Mouse (Mus musculus): ENCODE data around the gene Slc22a12. TPM values are rescaled to one million over a fixed set of nuclear protein-coding genes. Genes with fewer than 3 reads are reported as not detected.

Gene Slc22a12
- polyA plus RNA-seq, 1 experiment, result 1.0 TPM

- no peak for DNase-seq (ENCODE audit: low read depth in 1 of 2, low spot score in 2 of 2)
- H3K27me3 ChIP-seq (ENCODE audit: control insufficient read depth, insufficient read depth, low read length), result no peaks in the 10 kb centered on the region
- TF ChIP-seq POLR2A (IDR thresholded peaks at IDR 0.05; ENCODE audit: low read depth, low read length), result no peak
- TF ChIP-seq CTCF (IDR thresholded peaks at IDR 0.05; ENCODE audit: extremely low read depth, insufficient read depth, insufficient read length, insufficient replicate concordance), result no peak
- 85% methylated on average over 3 of the region's 3 CpGs for WGBS
- H3K4me1 ChIP-seq (ENCODE audit: control insufficient read depth, insufficient read depth, insufficient read length), result no peaks in the 10 kb centered on the region
- no peak overlapping the region for H3K27ac ChIP-seq (ENCODE audit: insufficient read depth, low read length)
- no peaks in the 10 kb centered on the region for H3K36me3 ChIP-seq (ENCODE audit: control insufficient read depth, insufficient read depth, low read length)
- H3K4me3 ChIP-seq (ENCODE audit: extremely low read depth, insufficient read depth, insufficient read length), result no peak overlapping the region
These were observed 21.2 kb downstream of the Slc22a12 start for GRCm38 (mm10) chr19:6521630-6522029.

GRCm38 (mm10) chr19:6519483-6519882 lies 23.3 kb downstream of the Slc22a12 start:
- Histone ChIP-seq H3K4me3 (ENCODE audit: extremely low read depth, insufficient read depth, insufficient read length) (no peak overlapping the region), H3K36me3 (ENCODE audit: control insufficient read depth, insufficient read depth, low read length) (no peaks in the 10 kb centered on the region), H3K27ac (ENCODE audit: insufficient read depth, low read length) (no peak overlapping the region), H3K4me1 (ENCODE audit: control insufficient read depth, insufficient read depth, insufficient read length) (no peaks in the 10 kb centered on the region), H3K27me3 (ENCODE audit: control insufficient read depth, insufficient read depth, low read length) (no peaks in the 10 kb centered on the region)
- 75% methylated on average over 2 of the region's 2 CpGs for WGBS
- TF ChIP-seq CTCF (IDR thresholded peaks at IDR 0.05; ENCODE audit: extremely low read depth, insufficient read depth, insufficient read length, insufficient replicate concordance) (no peak), POLR2A (IDR thresholded peaks at IDR 0.05; ENCODE audit: low read depth, low read length) (no peak)
- DNase-seq (ENCODE audit: low read depth in 1 of 2, low spot score in 2 of 2), result no peak

- WGBS, result 83% methylated on average over 5 of the region's 5 CpGs
- no peak overlapping the region for H3K4me3 ChIP-seq (ENCODE audit: extremely low read depth, insufficient read depth, insufficient read length)
These were observed 24.2 kb downstream of the Slc22a12 start for GRCm38 (mm10) chr19:6518601-6519000.

GRCm38 (mm10) chr19:6516153-6516552 lies 26.7 kb downstream of the Slc22a12 start:
- Histone ChIP-seq H3K27me3 (ENCODE audit: control insufficient read depth, insufficient read depth, low read length) (no peaks in the 10 kb centered on the region), H3K36me3 (ENCODE audit: control insufficient read depth, insufficient read depth, low read length) (no peaks in the 10 kb centered on the region), H3K27ac (ENCODE audit: insufficient read depth, low read length) (no peak overlapping the region), H3K4me3 (ENCODE audit: extremely low read depth, insufficient read depth, insufficient read length) (no peak overlapping the region), H3K4me1 (ENCODE audit: control insufficient read depth, insufficient read depth, insufficient read length) (no peaks in the 10 kb centered on the region; the same call in 1 of the 2 replicates)
- TF ChIP-seq CTCF (IDR thresholded peaks at IDR 0.05; ENCODE audit: extremely low read depth, insufficient read depth, insufficient read length, insufficient replicate concordance) (no peak), POLR2A (IDR thresholded peaks at IDR 0.05; ENCODE audit: low read depth, low read length) (no peak)
- 81% methylated on average over 8 of the region's 8 CpGs for WGBS
- no peak for DNase-seq (ENCODE audit: low read depth in 1 of 2, low spot score in 2 of 2)

More at GRCm38 (mm10) chr19:6518601-6519000, 24.2 kb downstream of the Slc22a12 start:
- Histone ChIP-seq H3K27ac (ENCODE audit: insufficient read depth, low read length) (no peak overlapping the region), H3K4me1 (ENCODE audit: control insufficient read depth, insufficient read depth, insufficient read length) (no peaks in the 10 kb centered on the region; the same call in 1 of the 2 replicates), H3K27me3 (ENCODE audit: control insufficient read depth, insufficient read depth, low read length) (no peaks in the 10 kb centered on the region), H3K36me3 (ENCODE audit: control insufficient read depth, insufficient read depth, low read length) (no peaks in the 10 kb centered on the region)
- DNase-seq (ENCODE audit: low read depth in 1 of 2, low spot score in 2 of 2), result no peak
- TF ChIP-seq CTCF (IDR thresholded peaks at IDR 0.05; ENCODE audit: extremely low read depth, insufficient read depth, insufficient read length, insufficient replicate concordance) (no peak), POLR2A (IDR thresholded peaks at IDR 0.05; ENCODE audit: low read depth, low read length) (no peak)

- H3K27me3 ChIP-seq (ENCODE audit: control insufficient read depth, insufficient read depth, low read length), result no peaks in the 10 kb centered on the region
- H3K36me3 ChIP-seq (ENCODE audit: control insufficient read depth, insufficient read depth, low read length), result no peaks in the 10 kb centered on the region
- no peak for DNase-seq (ENCODE audit: low read depth in 1 of 2, low spot score in 2 of 2)
- TF ChIP-seq POLR2A (IDR thresholded peaks at IDR 0.05; ENCODE audit: low read depth, low read length), result no peak
- no peak for TF ChIP-seq CTCF (IDR thresholded peaks at IDR 0.05; ENCODE audit: extremely low read depth, insufficient read depth, insufficient read length, insufficient replicate concordance)
- WGBS, result 41% methylated on average over 5 of the region's 5 CpGs
- H3K4me3 ChIP-seq (ENCODE audit: extremely low read depth, insufficient read depth, insufficient read length), result no peak overlapping the region
- no peaks in the 10 kb centered on the region; the same call in 1 of the 2 replicates for H3K4me1 ChIP-seq (ENCODE audit: control insufficient read depth, insufficient read depth, insufficient read length)
- H3K27ac ChIP-seq (ENCODE audit: insufficient read depth, low read length), result no peak overlapping the region
These were observed 27.4 kb downstream of the Slc22a12 start for GRCm38 (mm10) chr19:6515448-6515847.

GRCm38 (mm10) chr19:6514940-6515339 lies 27.9 kb downstream of the Slc22a12 start:
- no peak for DNase-seq (ENCODE audit: low read depth in 1 of 2, low spot score in 2 of 2)
- 85% methylated on average over 6 of the region's 6 CpGs for WGBS
- no peaks in the 10 kb centered on the region for H3K36me3 ChIP-seq (ENCODE audit: control insufficient read depth, insufficient read depth, low read length)
- H3K4me1 ChIP-seq (ENCODE audit: control insufficient read depth, insufficient read depth, insufficient read length), result no peaks in the 10 kb centered on the region; the same call in 1 of the 2 replicates
- no peaks in the 10 kb centered on the region for H3K27me3 ChIP-seq (ENCODE audit: control insufficient read depth, insufficient read depth, low read length)
- TF ChIP-seq CTCF (IDR thresholded peaks at IDR 0.05; ENCODE audit: extremely low read depth, insufficient read depth, insufficient read length, insufficient replicate concordance) (no peak), POLR2A (IDR thresholded peaks at IDR 0.05; ENCODE audit: low read depth, low read length) (no peak)
- no peak overlapping the region for H3K27ac ChIP-seq (ENCODE audit: insufficient read depth, low read length)
- H3K4me3 ChIP-seq (ENCODE audit: extremely low read depth, insufficient read depth, insufficient read length), result no peak overlapping the region

GRCm38 (mm10) chr19:6513389-6514139 lies 29.3 kb downstream of the Slc22a12 start:
- Histone ChIP-seq H3K4me3 (ENCODE audit: extremely low read depth, insufficient read depth, insufficient read length) (no peak overlapping the region), H3K4me1 (ENCODE audit: control insufficient read depth, insufficient read depth, insufficient read length) (no peaks in the 10 kb centered on the region; the same call in 1 of the 2 replicates), H3K36me3 (ENCODE audit: control insufficient read depth, insufficient read depth, low read length) (no peaks in the 10 kb centered on the region), H3K27me3 (ENCODE audit: control insufficient read depth, insufficient read depth, low read length) (no peaks in the 10 kb centered on the region), H3K27ac (ENCODE audit: insufficient read depth, low read length) (no peak overlapping the region)
- no peak for DNase-seq (ENCODE audit: low read depth in 1 of 2, low spot score in 2 of 2)
- no peak for TF ChIP-seq CTCF (IDR thresholded peaks at IDR 0.05; ENCODE audit: extremely low read depth, insufficient read depth, insufficient read length, insufficient replicate concordance)
- no peak for TF ChIP-seq POLR2A (IDR thresholded peaks at IDR 0.05; ENCODE audit: low read depth, low read length)
- WGBS, result 30% methylated on average over 15 of the region's 15 CpGs
